Comparison of ENCODE assay signal across 19 mouse cellular contexts in genomic region chr15:50053468-50053867, GRCm38 (mm10).
DNase-seq lines count a peak whose midpoint lies in the region; ATAC-seq and TF ChIP-seq lines count a peak whose summit lies in the region.
"Had no signal": no experiment of that assay in that cellular context is flagged by ENCODE, and none has a peak within 500 bp of the region (broad histone marks: within the 10 kb centered on the region; RNA-seq: fewer than 3 reads in every experiment).

No protein-coding gene starts in this region.

- H3K4me3 ChIP-seq in embryonic facial prominence, embryonic 11.5 days (ENCODE audit: low read depth, low read length) = no peak overlapping the region
- no peak overlapping the region for H3K4me3 ChIP-seq in embryonic facial prominence, embryonic 10.5 days
- peak overlapping the region; percentile 59 for H3K4me3 ChIP-seq in megakaryocyte, embryonic 14.5 days (replicated peaks)
- H3K4me3 ChIP-seq in forebrain, postnatal 0 days (ENCODE audit: low read depth, low read length) = no peak overlapping the region
- H3K4me3 ChIP-seq: embryonic facial prominence, embryonic 12.5 days; hindbrain, embryonic 15.5 days; midbrain, embryonic 15.5 days; neural tube, embryonic 12.5 days had no signal

- H3K4me2 ChIP-seq in embryonic facial prominence, embryonic 11.5 days (ENCODE audit: low read depth, low read length) = no peak overlapping the region
- H3K4me2 ChIP-seq in forebrain, postnatal 0 days (ENCODE audit: low read depth) = no peak overlapping the region
- H3K4me2 ChIP-seq: embryonic facial prominence, embryonic 12.5 days; hindbrain, embryonic 15.5 days; midbrain, embryonic 15.5 days; neural tube, embryonic 12.5 days had no signal

- H3K27ac ChIP-seq in embryonic facial prominence, embryonic 11.5 days (replicated peaks; ENCODE audit: low read depth, low read length) = no peak overlapping the region
- no peak overlapping the region for H3K27ac ChIP-seq in embryonic facial prominence, embryonic 10.5 days (replicated peaks)
- no peak overlapping the region for H3K27ac ChIP-seq in forebrain, postnatal 0 days (ENCODE audit: low read depth, low read length)
- H3K27ac ChIP-seq: embryonic facial prominence, embryonic 12.5 days; hindbrain, embryonic 15.5 days; midbrain, embryonic 15.5 days; neural tube, embryonic 12.5 days had no signal

- H3K9ac ChIP-seq in embryonic facial prominence, embryonic 11.5 days (replicated peaks; ENCODE audit: low read length) = no peak overlapping the region
- H3K9ac ChIP-seq in forebrain, postnatal 0 days = no peak overlapping the region
- H3K9ac ChIP-seq: embryonic facial prominence, embryonic 12.5 days; hindbrain, embryonic 15.5 days; midbrain, embryonic 15.5 days; neural tube, embryonic 12.5 days had no signal

- no peaks in the 10 kb centered on the region for H3K9me3 ChIP-seq in embryonic facial prominence, embryonic 11.5 days (replicated peaks; ENCODE audit: control insufficient read depth, low read length)
- no peaks in the 10 kb centered on the region for H3K9me3 ChIP-seq in embryonic facial prominence, embryonic 10.5 days
- H3K9me3 ChIP-seq in megakaryocyte, embryonic 14.5 days = no peaks in the 10 kb centered on the region
- H3K9me3 ChIP-seq in forebrain, postnatal 0 days (ENCODE audit: low read length) = no peaks in the 10 kb centered on the region
- H3K9me3 ChIP-seq: embryonic facial prominence, embryonic 12.5 days; hindbrain, embryonic 15.5 days; midbrain, embryonic 15.5 days; neural tube, embryonic 12.5 days had no signal

- no peak for TF ChIP-seq CTCF in forebrain, postnatal 0 days (IDR thresholded peaks at IDR 0.05; ENCODE audit: low read depth)

- no peaks in the 10 kb centered on the region for H3K27me3 ChIP-seq in embryonic facial prominence, embryonic 11.5 days (ENCODE audit: control insufficient read depth, insufficient read depth, low read length)
- no peaks in the 10 kb centered on the region for H3K27me3 ChIP-seq in embryonic facial prominence, embryonic 10.5 days (replicated peaks; ENCODE audit: low read depth, poor library complexity, severe bottlenecking)
- H3K27me3 ChIP-seq in megakaryocyte, embryonic 14.5 days (replicated peaks) = no peaks in the 10 kb centered on the region
- H3K27me3 ChIP-seq in forebrain, postnatal 0 days (ENCODE audit: insufficient read depth, low read length) = no peaks in the 10 kb centered on the region
- H3K27me3 ChIP-seq: embryonic facial prominence, embryonic 12.5 days; hindbrain, embryonic 15.5 days; midbrain, embryonic 15.5 days; neural tube, embryonic 12.5 days had no signal

- no peaks in the 10 kb centered on the region for H3K4me1 ChIP-seq in embryonic facial prominence, embryonic 11.5 days (ENCODE audit: control insufficient read depth, insufficient read depth, low read length)
- H3K4me1 ChIP-seq in embryonic facial prominence, embryonic 10.5 days = 0 out of 2 replicates have a peak, but pooled peaks cover 3% of the 10 kb centered on the region
- no peaks in the 10 kb centered on the region for H3K4me1 ChIP-seq in megakaryocyte, embryonic 14.5 days
- no peaks in the 10 kb centered on the region for H3K4me1 ChIP-seq in forebrain, postnatal 0 days (ENCODE audit: insufficient read depth)
- H3K4me1 ChIP-seq: hindbrain, embryonic 15.5 days; midbrain, embryonic 15.5 days; neural tube, embryonic 12.5 days had no signal

- DNase-seq in embryonic facial prominence, embryonic 11.5 days (ENCODE audit: low spot score) = peak; percentile 22
- DNase-seq in embryonic facial prominence, embryonic 10.5 days (ENCODE audit: low spot score) = no peak
- peak; percentile 58 for DNase-seq in forebrain, postnatal 0 days
- DNase-seq in right cerebral cortex, postnatal 25 days = peak; percentile 5
- DNase-seq in adrenal gland, postnatal 4 days (ENCODE audit: low spot score in 2 of 2) = no peak
- no peak for DNase-seq in ovary, postnatal 36 days (ENCODE audit: low spot score)
- DNase-seq: adrenal gland, adult 2 months; cerebellum, adult 9-11 months; heart, adult 18-20 months; kidney, adult 8-10 months; lung, postnatal 4 days; thymus, postnatal 25 days had no signal

- no peak for ATAC-seq in embryonic facial prominence, embryonic 11.5 days (replicated peaks; ENCODE audit: insufficient number of reproducible peaks, low FRiP score, low TSS enrichment, low read depth)
- ATAC-seq in megakaryocyte, adult 5-6 weeks (ENCODE audit: poor library complexity, severe bottlenecking) = no peak
- peak; percentile 59; the same call in 1 of the 2 replicates for ATAC-seq in forebrain, postnatal 0 days
- ATAC-seq: midbrain, embryonic 15.5 days; Patski had no signal

- H3K36me3 ChIP-seq in embryonic facial prominence, embryonic 11.5 days (replicated peaks; ENCODE audit: control insufficient read depth, insufficient read depth, low read depth, low read length) = no peaks in the 10 kb centered on the region
- no peaks in the 10 kb centered on the region for H3K36me3 ChIP-seq in embryonic facial prominence, embryonic 10.5 days (replicated peaks)
- no peaks in the 10 kb centered on the region for H3K36me3 ChIP-seq in megakaryocyte, embryonic 14.5 days (replicated peaks; ENCODE audit: low read length)
- no peaks in the 10 kb centered on the region for H3K36me3 ChIP-seq in forebrain, postnatal 0 days (ENCODE audit: insufficient read depth)
- H3K36me3 ChIP-seq: embryonic facial prominence, embryonic 12.5 days; hindbrain, embryonic 15.5 days; midbrain, embryonic 15.5 days; neural tube, embryonic 12.5 days had no signal

- 72% methylated on average over 2 of the region's 2 CpGs for WGBS in embryonic facial prominence, embryonic 11.5 days
- 90% methylated on average over 2 of the region's 2 CpGs for WGBS in embryonic facial prominence, embryonic 10.5 days
- 63% methylated on average over 2 of the region's 2 CpGs for WGBS in forebrain, postnatal 0 days

Comparison
In these comparisons a context has a peak if more than half of its experiments do, and no peak if none do; other contexts are left out.
1. DNase-seq: peak in embryonic facial prominence, embryonic 11.5 days (single experiment), forebrain, postnatal 0 days (single experiment) and right cerebral cortex, postnatal 25 days (single experiment); none in embryonic facial prominence, embryonic 10.5 days (single experiment), adrenal gland, postnatal 4 days (0 of 2) and ovary, postnatal 36 days (single experiment).